Mouse (Mus musculus): ENCODE results near the gene Glod4.

GRCm38 (mm10) chr11:76290367-76290766 is 46.8 kb upstream of the Glod4 start:
- TF ChIP-seq EP300 (IDR thresholded peaks at IDR 0.05) (no peak), CTCF (IDR thresholded peaks at IDR 0.05) (no peak)
